Mouse (Mus musculus) intestine, embryonic 16.5 days (tissue): ENCODE measurements around the gene Pik3r5. TPM values are rescaled to one million over a fixed set of nuclear protein-coding genes. Genes with fewer than 3 reads are reported as not detected.

ENCODE experiments used
- ATAC-seq: fragments of 200-750 bp; cut with Nextera tagmentation; 2 replicates; pipeline ENCODE4 v1.8.0; 2017; ENCODE audit warnings: moderate TSS enrichment, moderate library complexity
- H3K27ac ChIP-seq: fragments of 300-500 bp; sonication (generic); 2 replicates; pipeline ENCODE4 v1.5.1; 2014; ENCODE audit warnings: mild to moderate bottlenecking, low read length
- H3K27me3 ChIP-seq: fragments of 300-500 bp; sonication (generic); replicated peaks from 2 replicates; pipeline ENCODE4 v1.6.1; 2014; ENCODE audit warnings: low read length, control low read depth, mixed read lengths; ENCODE audit not compliant: control insufficient read depth, insufficient read depth
- H3K36me3 ChIP-seq: fragments of 300-500 bp; sonication (generic); 2 replicates; pipeline ENCODE4 v1.6.1; 2014; ENCODE audit warnings: low read length, control low read depth; ENCODE audit not compliant: control insufficient read depth, insufficient read depth
- H3K4me1 ChIP-seq: fragments of 300-500 bp; sonication (generic); 2 replicates; pipeline ENCODE4 v1.6.1; 2014; ENCODE audit warnings: low read length, control low read depth, mixed read lengths; ENCODE audit not compliant: control insufficient read depth, insufficient read depth
- H3K4me2 ChIP-seq: fragments of 300-500 bp; sonication (generic); 2 replicates; pipeline ENCODE4 v1.6.1; 2014; ENCODE audit warnings: low read depth, low read length, control low read depth
- H3K4me3 ChIP-seq: fragments of 300-500 bp; sonication (generic); 2 replicates; pipeline ENCODE4 v1.5.1; 2014; ENCODE audit warnings: mild to moderate bottlenecking, low read length
- H3K9ac ChIP-seq: fragments of 300-500 bp; sonication (generic); 2 replicates; pipeline ENCODE4 v1.6.1; 2014; ENCODE audit warnings: low read depth, low read length
- H3K9me3 ChIP-seq: fragments of 300-500 bp; sonication (generic); 2 replicates; pipeline ENCODE4 v1.6.1; 2016; ENCODE audit warnings: low read length, control low read depth; ENCODE audit not compliant: control insufficient read depth
- WGBS: fragments of 180-500 bp; shearing (Covaris S2); extraction: QIAGEN DNeasy Blood & Tissue Kit; methylation state at CpG from one replicate; pipeline ENCODE4 v1.1.7; 2014; 5-methylcytosine and 5-hydroxymethylcytosine counted together
- polyA plus RNA-seq: library from polyadenylated mRNA; unstranded; fragments of >200 nt; fragmentation: Nextera tagmentation; extraction: Ambion mirVana; gene quantifications from 2 replicates; pipeline ENCODE4 v1.2.1, GENCODE M21; 2015

Gene Pik3r5
- polyA plus RNA-seq, 1 experiment from 2014 or later = 0.54 TPM

DNA sequence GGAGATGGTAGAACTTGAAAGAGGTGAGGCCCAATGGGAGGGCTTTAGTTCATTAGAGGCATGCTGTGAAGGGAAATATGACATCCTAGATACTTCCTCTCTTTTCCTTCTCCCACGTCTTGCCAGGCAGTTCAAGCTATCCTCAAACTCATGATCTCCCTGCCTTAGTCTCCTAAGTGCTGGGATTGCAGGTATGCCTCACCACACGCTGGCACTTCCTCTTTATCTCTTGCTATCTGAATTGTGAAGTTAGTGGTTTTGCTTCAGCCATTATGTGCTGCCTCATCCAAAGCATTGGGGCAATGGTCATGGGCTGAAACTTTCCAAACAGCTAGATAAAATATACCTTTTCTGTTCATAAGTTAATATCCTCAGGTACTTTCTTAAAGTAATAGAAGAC is 77.3 kb downstream of the Pik3r5 start:
- no peak overlapping the region for H3K9ac ChIP-seq
- 60% methylated on average over 2 of the region's 2 CpGs for WGBS
- H3K4me1 ChIP-seq = no peaks in the 10 kb centered on the region
- no peak for ATAC-seq
- no peak overlapping the region for H3K4me3 ChIP-seq
- no peaks in the 10 kb centered on the region for H3K36me3 ChIP-seq
- H3K9me3 ChIP-seq = no peaks in the 10 kb centered on the region
- H3K27ac ChIP-seq = no peak overlapping the region
- no peaks in the 10 kb centered on the region for H3K27me3 ChIP-seq
- no peak overlapping the region for H3K4me2 ChIP-seq

DNA sequence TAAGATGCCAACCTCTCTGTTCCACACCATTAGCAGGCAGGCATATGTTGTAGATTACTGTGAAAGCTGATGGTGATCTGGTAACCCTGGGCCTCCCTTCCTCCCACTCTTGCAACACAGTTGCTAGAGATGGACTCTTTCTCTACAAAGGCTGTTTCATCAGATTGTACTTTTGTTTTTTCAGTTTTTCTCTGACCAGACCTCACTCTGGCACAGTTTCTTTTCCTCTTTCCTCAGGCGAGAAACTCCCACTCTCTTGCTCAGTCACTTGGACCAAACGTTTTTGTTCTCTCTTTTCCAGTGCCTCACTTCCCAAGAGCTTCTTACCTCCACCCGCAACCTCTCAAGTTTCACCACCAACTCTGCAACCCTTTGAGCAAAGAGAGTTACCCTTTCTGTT is 82.0 kb downstream of the Pik3r5 start:
- no peak overlapping the region for H3K4me2 ChIP-seq
- no peaks in the 10 kb centered on the region for H3K9me3 ChIP-seq
- H3K27me3 ChIP-seq = no peaks in the 10 kb centered on the region
- H3K4me1 ChIP-seq = no peaks in the 10 kb centered on the region
- 48% methylated on average over 3 of the region's 3 CpGs for WGBS
- no peak overlapping the region for H3K9ac ChIP-seq
- no peak overlapping the region for H3K4me3 ChIP-seq
- no peak for ATAC-seq
- no peak overlapping the region for H3K27ac ChIP-seq
- no peaks in the 10 kb centered on the region for H3K36me3 ChIP-seq

DNA sequence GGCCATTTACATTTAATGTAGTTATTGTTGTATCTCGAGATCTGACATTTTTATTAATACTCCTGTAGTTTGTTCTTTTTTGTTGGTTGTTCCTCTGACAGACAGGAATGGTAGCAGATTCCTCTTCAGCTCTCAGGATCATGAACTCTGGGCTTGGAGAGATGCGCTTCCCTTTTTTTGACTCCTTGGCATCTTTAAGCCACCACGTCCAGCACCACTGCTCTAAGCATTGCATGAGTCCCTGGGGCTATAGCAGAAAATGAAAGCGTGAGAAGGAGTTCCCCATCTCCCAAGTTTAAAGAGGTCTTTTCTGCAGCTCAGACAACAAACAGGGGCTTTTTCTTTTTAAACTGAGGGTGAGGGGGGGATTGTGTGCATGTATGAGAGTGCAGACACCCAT is 87.4 kb downstream of the Pik3r5 start:
- no peak overlapping the region for H3K4me2 ChIP-seq
- no peaks in the 10 kb centered on the region for H3K27me3 ChIP-seq
- H3K36me3 ChIP-seq = no peaks in the 10 kb centered on the region
- no peak for ATAC-seq
- no peak overlapping the region for H3K4me3 ChIP-seq
- H3K9ac ChIP-seq = no peak overlapping the region
- no peaks in the 10 kb centered on the region for H3K9me3 ChIP-seq
- 89% methylated on average over 4 of the region's 4 CpGs for WGBS
- no peaks in the 10 kb centered on the region for H3K4me1 ChIP-seq
- H3K27ac ChIP-seq = no peak overlapping the region

DNA sequence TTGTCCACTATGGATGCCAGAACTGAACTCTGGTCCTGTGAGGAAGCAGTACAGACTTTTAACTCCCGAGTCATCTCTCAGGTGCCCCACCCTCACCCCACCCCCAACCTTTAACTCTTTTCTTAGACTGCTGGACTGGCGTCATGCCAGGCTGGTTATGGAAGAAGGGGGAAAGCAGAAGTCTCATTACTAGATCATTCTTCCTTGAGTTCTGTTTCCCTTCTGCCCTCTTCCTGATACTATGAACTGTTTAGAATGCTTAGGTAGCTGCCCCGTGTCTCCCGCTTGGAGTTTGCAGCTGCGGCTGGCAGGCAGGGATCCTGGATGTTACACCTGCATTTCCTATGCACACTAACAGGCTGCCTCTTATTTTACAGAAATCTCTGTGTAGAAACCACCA is 87.9 kb downstream of the Pik3r5 start:
- ATAC-seq = no peak
- WGBS = 84% methylated on average over 5 of the region's 5 CpGs

DNA sequence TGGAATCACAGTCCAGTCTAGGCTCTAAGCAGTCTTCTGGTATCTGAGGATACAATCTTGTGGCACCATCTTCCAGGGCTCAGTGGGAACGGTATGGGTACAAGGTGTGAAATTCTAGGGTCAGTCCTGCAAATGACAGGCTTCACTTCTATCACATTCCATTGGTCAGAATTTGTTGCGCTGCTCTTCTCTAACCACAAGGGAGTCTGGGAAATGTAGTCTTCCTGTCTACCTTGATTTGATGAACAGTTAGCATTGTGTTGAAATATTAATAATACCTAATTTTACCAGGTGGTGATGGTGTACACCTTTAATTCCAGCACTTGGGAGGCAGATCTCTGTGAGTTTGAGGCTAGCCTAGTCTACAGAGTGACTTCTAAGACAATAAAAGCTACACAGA is 88.5 kb downstream of the Pik3r5 start:
- no peaks in the 10 kb centered on the region for H3K27me3 ChIP-seq
- no peak overlapping the region for H3K9ac ChIP-seq
- H3K4me1 ChIP-seq = no peaks in the 10 kb centered on the region
- 83% methylated on average over 2 of the region's 2 CpGs for WGBS
- no peak overlapping the region for H3K27ac ChIP-seq
- ATAC-seq = no peak
- no peaks in the 10 kb centered on the region for H3K9me3 ChIP-seq
- no peak overlapping the region for H3K4me3 ChIP-seq
- H3K36me3 ChIP-seq = no peaks in the 10 kb centered on the region
- no peak overlapping the region for H3K4me2 ChIP-seq

More for the DNA sequence above, 87.9 kb downstream of the Pik3r5 start:
- H3K4me3 ChIP-seq = no peak overlapping the region
- no peak overlapping the region for H3K9ac ChIP-seq
- H3K4me2 ChIP-seq = no peak overlapping the region
- H3K36me3 ChIP-seq = no peaks in the 10 kb centered on the region
- H3K9me3 ChIP-seq = no peaks in the 10 kb centered on the region
- H3K4me1 ChIP-seq = no peaks in the 10 kb centered on the region
- H3K27ac ChIP-seq = no peak overlapping the region
- no peaks in the 10 kb centered on the region for H3K27me3 ChIP-seq

DNA sequence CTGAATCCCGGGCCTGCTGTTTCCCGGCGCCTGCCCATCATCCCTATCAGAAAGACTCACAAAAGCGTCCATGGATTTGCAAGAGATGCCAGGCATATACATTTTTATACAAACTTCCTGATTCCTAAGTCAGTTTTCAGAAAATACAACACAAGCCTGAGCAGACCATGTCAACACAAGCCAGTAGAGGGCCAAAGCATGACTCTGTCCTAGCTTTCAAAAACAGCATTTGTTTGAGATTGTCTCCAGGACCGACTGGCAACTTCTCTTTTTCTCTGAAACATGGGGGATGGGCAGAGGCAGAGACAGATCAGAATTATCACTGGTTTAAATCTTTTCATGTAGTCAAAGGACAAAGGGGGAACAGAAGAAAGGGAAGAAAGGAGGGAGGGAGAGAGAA is 89.4 kb downstream of the Pik3r5 start:
- no peaks in the 10 kb centered on the region for H3K9me3 ChIP-seq
- no peak overlapping the region for H3K27ac ChIP-seq
- ATAC-seq = no peak
- no peaks in the 10 kb centered on the region for H3K36me3 ChIP-seq
- no peak overlapping the region for H3K4me2 ChIP-seq
- H3K9ac ChIP-seq = no peak overlapping the region
- no peaks in the 10 kb centered on the region for H3K27me3 ChIP-seq
- WGBS = 80% methylated on average over 5 of the region's 5 CpGs
- no peaks in the 10 kb centered on the region for H3K4me1 ChIP-seq
- no peak overlapping the region for H3K4me3 ChIP-seq

DNA sequence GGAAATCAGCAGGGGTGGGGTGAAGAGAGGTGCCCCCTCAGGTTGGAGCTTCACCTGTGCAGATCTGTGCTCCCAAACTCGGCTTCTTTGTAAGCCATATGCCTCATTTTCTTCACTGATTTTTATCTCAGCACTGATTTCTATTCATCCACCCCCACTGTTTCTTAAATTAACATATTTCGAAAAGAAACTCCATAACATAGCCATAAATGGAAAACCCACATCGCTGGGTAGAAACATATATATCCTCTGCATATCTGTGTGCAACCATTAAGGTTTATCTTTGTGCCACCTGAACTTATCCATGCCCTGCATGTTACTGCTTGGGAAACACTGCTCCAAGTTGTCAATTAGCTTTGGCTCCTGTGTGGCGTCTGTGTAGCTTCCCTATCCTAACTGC is 94.5 kb downstream of the Pik3r5 start:
- Histone ChIP-seq H3K4me3 (no peak overlapping the region), H3K4me1 (no peaks in the 10 kb centered on the region), H3K36me3 (no peaks in the 10 kb centered on the region), H3K4me2 (no peak overlapping the region), H3K27me3 (no peaks in the 10 kb centered on the region), H3K9ac (no peak overlapping the region), H3K9me3 (no peaks in the 10 kb centered on the region), H3K27ac (no peak overlapping the region)
- WGBS = 72% methylated on average over 4 of the region's 4 CpGs
- ATAC-seq = no peak

DNA sequence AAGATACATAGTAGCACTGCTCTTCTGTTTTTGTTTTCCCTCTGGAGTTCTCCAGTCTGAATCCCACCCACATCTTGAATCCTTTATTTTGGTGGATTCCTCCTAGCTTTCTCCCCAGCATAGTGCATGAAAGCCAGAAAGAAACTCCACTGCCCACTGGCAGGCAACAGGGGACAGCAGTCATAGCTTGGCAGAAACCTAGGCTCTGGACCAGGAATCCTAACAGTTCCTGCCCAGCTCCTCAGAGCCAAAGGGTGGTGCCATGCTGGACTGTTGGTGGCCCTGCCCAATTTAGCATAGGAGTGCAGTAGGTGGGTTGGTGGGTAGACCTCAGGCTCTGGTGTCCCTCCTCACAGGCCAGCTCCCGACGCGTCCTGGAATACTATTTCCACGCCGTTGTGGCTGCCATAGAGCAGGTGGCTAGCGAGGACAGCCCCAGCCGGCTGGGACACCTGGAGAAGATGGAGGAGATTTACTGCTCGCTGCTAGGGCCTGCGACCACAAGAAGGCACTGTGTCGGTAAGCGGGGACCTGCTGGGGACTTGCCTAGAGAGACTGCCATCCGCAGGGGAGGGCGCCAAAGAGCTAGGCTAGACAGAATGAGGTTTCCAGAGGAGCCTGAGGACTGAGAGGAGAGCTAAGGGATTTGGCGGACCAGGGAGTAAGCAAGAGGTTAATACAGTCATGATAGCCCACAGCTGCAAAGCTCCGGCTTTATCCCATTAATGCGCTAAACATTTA is 99.3 kb downstream of the Pik3r5 start:
- no peak overlapping the region for H3K4me2 ChIP-seq
- H3K9me3 ChIP-seq = no peaks in the 10 kb centered on the region
- no peaks in the 10 kb centered on the region for H3K36me3 ChIP-seq
- H3K9ac ChIP-seq = no peak overlapping the region
- H3K4me3 ChIP-seq = no peak overlapping the region
- peak; percentile 52; the same call in 1 of the 2 replicates for ATAC-seq
- H3K27ac ChIP-seq = no peak overlapping the region
- 26% methylated on average over 16 of the region's 16 CpGs for WGBS
- H3K27me3 ChIP-seq = no peaks in the 10 kb centered on the region
- H3K4me1 ChIP-seq = no peaks in the 10 kb centered on the region

DNA sequence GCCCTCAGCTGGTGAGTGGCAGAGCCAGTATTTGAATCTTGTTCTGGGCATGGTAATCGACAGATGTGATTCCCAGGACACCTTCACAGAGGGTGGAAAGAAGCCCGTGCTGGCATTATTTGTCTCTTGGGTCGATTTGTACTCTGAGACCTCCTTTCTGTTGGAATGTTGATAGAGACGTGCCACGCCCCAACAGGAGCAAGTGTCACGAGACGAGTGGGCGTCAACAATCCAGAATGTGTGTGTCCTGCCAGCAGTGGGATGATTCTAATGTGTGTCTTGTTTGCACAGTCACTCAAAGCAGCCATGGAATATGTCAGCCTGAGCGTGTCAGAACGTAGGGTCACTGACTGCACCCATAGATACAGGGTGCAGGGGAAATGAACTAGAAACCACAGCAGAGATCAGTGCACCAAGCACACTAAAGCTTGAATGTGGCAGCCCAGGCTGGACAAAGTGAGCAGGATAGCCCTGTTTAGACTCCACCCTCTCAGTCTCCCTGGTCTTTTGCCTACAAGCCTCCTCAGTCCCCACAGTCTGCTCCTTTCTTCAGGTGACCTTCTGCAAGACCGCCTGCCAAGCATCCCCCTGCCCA is 100.1 kb downstream of the Pik3r5 start:
- Histone ChIP-seq H3K27ac (no peak overlapping the region), H3K27me3 (no peaks in the 10 kb centered on the region), H3K36me3 (no peaks in the 10 kb centered on the region), H3K4me1 (no peaks in the 10 kb centered on the region), H3K4me3 (no peak overlapping the region), H3K4me2 (no peak overlapping the region), H3K9ac (no peak overlapping the region), H3K9me3 (no peaks in the 10 kb centered on the region)
- 0 out of 2 replicates have a peak, but pooled peaks have one; percentile 42 for ATAC-seq
- WGBS = 58% methylated on average over 11 of the region's 11 CpGs
